Mouse (Mus musculus): ENCODE data around the gene Sidt2. TPM values are rescaled to one million over a fixed set of nuclear protein-coding genes. Genes with fewer than 3 reads are reported as not detected.

Gene Sidt2
- polyA plus RNA-seq (2015; fragmentation: Nextera tagmentation; extraction: Ambion mirVana): 50.6 and 66.1 TPM in 2 replicates

GRCm38 (mm10) chr9:45955107-45955963 is at the start of gene Sidt2:
Gene Sidt2 (minus strand): TSS chr9:45955258.
- Histone ChIP-seq H3K4me2 (peak within 1 kb of the TSS; percentile 77), H3K36me3 (peaks cover 18% of the 10 kb centered on the region), H3K4me1 (peaks cover 34% of the 10 kb centered on the region), H3K9me3 (no peaks in the 10 kb centered on the region), H3K27me3 (no peaks in the 10 kb centered on the region), H3K27ac (peak within 1 kb of the TSS; percentile 92), H3K4me3 (peak within 1 kb of the TSS; percentile 87), H3K9ac (peak within 1 kb of the TSS; percentile 94)
- peak; percentile 91 for ATAC-seq (ENCODE audit: insufficient number of reproducible peaks, low FRiP score, low TSS enrichment, low read depth)
- under 1% methylated on average over 48 of the region's 48 CpGs for WGBS

GRCm38 (mm10) chr9:46004529-46004928 is 49.5 kb upstream of the Sidt2 start:
- Histone ChIP-seq H3K36me3 (no peaks in the 10 kb centered on the region), H3K4me1 (peaks cover 3% of the 10 kb centered on the region; the same call in 1 of the 2 replicates), H3K9me3 (no peaks in the 10 kb centered on the region), H3K27me3 (no peaks in the 10 kb centered on the region), H3K4me3 (no peak overlapping the region), H3K9ac (no peak overlapping the region), H3K4me2 (no peak overlapping the region), H3K27ac (no peak overlapping the region)
- 67% methylated on average over 3 of the region's 3 CpGs for WGBS
- no peak for ATAC-seq (ENCODE audit: insufficient number of reproducible peaks, low FRiP score, low TSS enrichment, low read depth)

GRCm38 (mm10) chr9:46003729-46004128 is 48.7 kb upstream of the Sidt2 start:
- no peak overlapping the region for H3K9ac ChIP-seq
- H3K4me1 ChIP-seq: peaks cover 3% of the 10 kb centered on the region; the same call in 1 of the 2 replicates
- 5% methylated on average over 7 of the region's 7 CpGs for WGBS
- peak overlapping the region; percentile 30; the same call in 1 of the 2 replicates for H3K27ac ChIP-seq
- ATAC-seq (ENCODE audit: insufficient number of reproducible peaks, low FRiP score, low TSS enrichment, low read depth): peak; percentile 26; the same call in 1 of the 2 replicates
- no peak overlapping the region for H3K4me3 ChIP-seq
- H3K27me3 ChIP-seq: no peaks in the 10 kb centered on the region
- H3K4me2 ChIP-seq: 0 out of 2 replicates have a peak overlapping the region, but pooled peaks have one; percentile 17
- H3K36me3 ChIP-seq: no peaks in the 10 kb centered on the region
- no peaks in the 10 kb centered on the region for H3K9me3 ChIP-seq

GRCm38 (mm10) chr9:45999009-45999408 is 44.0 kb upstream of the Sidt2 start:
- 68% methylated on average over 4 of the region's 4 CpGs for WGBS
- no peak for ATAC-seq (ENCODE audit: insufficient number of reproducible peaks, low FRiP score, low TSS enrichment, low read depth)

GRCm38 (mm10) chr9:45985229-45985567 is 30.1 kb upstream of the Sidt2 start:
- peak overlapping the region; percentile 96 for H3K27ac ChIP-seq
- no peaks in the 10 kb centered on the region for H3K36me3 ChIP-seq
- peaks cover 29% of the 10 kb centered on the region for H3K4me1 ChIP-seq
- under 1% methylated on average over 4 of the region's 4 CpGs for WGBS
- peak overlapping the region; percentile 97 for H3K9ac ChIP-seq
- peak overlapping the region; percentile 76 for H3K4me2 ChIP-seq
- H3K9me3 ChIP-seq: no peaks in the 10 kb centered on the region
- peak overlapping the region; percentile 94 for H3K4me3 ChIP-seq
- H3K27me3 ChIP-seq: no peaks in the 10 kb centered on the region
- ATAC-seq (ENCODE audit: insufficient number of reproducible peaks, low FRiP score, low TSS enrichment, low read depth): peak; percentile 56; the same call in 1 of the 2 replicates

More at GRCm38 (mm10) chr9:45999009-45999408, 44.0 kb upstream of the Sidt2 start:
- no peak overlapping the region for H3K4me3 ChIP-seq
- H3K4me2 ChIP-seq: no peak overlapping the region
- H3K9me3 ChIP-seq: no peaks in the 10 kb centered on the region
- H3K36me3 ChIP-seq: no peaks in the 10 kb centered on the region
- H3K27ac ChIP-seq: no peak overlapping the region
- H3K9ac ChIP-seq: no peak overlapping the region
- H3K4me1 ChIP-seq: peaks cover 3% of the 10 kb centered on the region; the same call in 1 of the 2 replicates
- H3K27me3 ChIP-seq: no peaks in the 10 kb centered on the region

- Histone ChIP-seq H3K4me3 (peak overlapping the region; percentile 94), H3K4me2 (peak overlapping the region; percentile 76), H3K9ac (peak overlapping the region; percentile 97), H3K27ac (peak overlapping the region; percentile 96), H3K36me3 (no peaks in the 10 kb centered on the region), H3K4me1 (peaks cover 29% of the 10 kb centered on the region), H3K9me3 (no peaks in the 10 kb centered on the region), H3K27me3 (no peaks in the 10 kb centered on the region)
- peak; percentile 93 for ATAC-seq (ENCODE audit: insufficient number of reproducible peaks, low FRiP score, low TSS enrichment, low read depth)
- under 1% methylated on average over 52 of the region's 76 CpGs for WGBS
These were observed 29.6 kb upstream of the Sidt2 start for GRCm38 (mm10) chr9:45984409-45985228.

GRCm38 (mm10) chr9:45983676-45984408 is 28.8 kb upstream of the Sidt2 start:
- WGBS: under 1% methylated on average over 23 of the region's 23 CpGs
- Histone ChIP-seq H3K27me3 (no peaks in the 10 kb centered on the region), H3K36me3 (no peaks in the 10 kb centered on the region), H3K27ac (peak overlapping the region; percentile 96), H3K9ac (peak overlapping the region; percentile 97), H3K4me2 (peak overlapping the region; percentile 76), H3K9me3 (no peaks in the 10 kb centered on the region), H3K4me1 (peaks cover 29% of the 10 kb centered on the region), H3K4me3 (peak overlapping the region; percentile 94)
- no peak for ATAC-seq (ENCODE audit: insufficient number of reproducible peaks, low FRiP score, low TSS enrichment, low read depth)

- H3K36me3 ChIP-seq: no peaks in the 10 kb centered on the region
- ATAC-seq (ENCODE audit: insufficient number of reproducible peaks, low FRiP score, low TSS enrichment, low read depth): no peak
- no peak overlapping the region for H3K4me2 ChIP-seq
- H3K4me1 ChIP-seq: peaks cover 29% of the 10 kb centered on the region
- no peak overlapping the region for H3K4me3 ChIP-seq
- no peaks in the 10 kb centered on the region for H3K9me3 ChIP-seq
- no peak overlapping the region for H3K9ac ChIP-seq
- no peaks in the 10 kb centered on the region for H3K27me3 ChIP-seq
- no peak overlapping the region for H3K27ac ChIP-seq
These were observed 26.3 kb upstream of the Sidt2 start for GRCm38 (mm10) chr9:45981331-45981730.

GRCm38 (mm10) chr9:45980611-45981010 is 25.6 kb upstream of the Sidt2 start:
- Histone ChIP-seq H3K9ac (no peak overlapping the region), H3K27me3 (no peaks in the 10 kb centered on the region), H3K9me3 (no peaks in the 10 kb centered on the region), H3K4me3 (no peak overlapping the region), H3K4me2 (no peak overlapping the region), H3K4me1 (peaks cover 29% of the 10 kb centered on the region), H3K27ac (no peak overlapping the region), H3K36me3 (0 out of 2 replicates have a peak, but pooled peaks cover 4% of the 10 kb centered on the region)
- WGBS: 88% methylated on average over 1 of the region's 1 CpGs
- no peak for ATAC-seq (ENCODE audit: insufficient number of reproducible peaks, low FRiP score, low TSS enrichment, low read depth)

- no peak for ATAC-seq (ENCODE audit: insufficient number of reproducible peaks, low FRiP score, low TSS enrichment, low read depth)
- H3K9ac ChIP-seq: no peak overlapping the region
These were observed 24.7 kb upstream of the Sidt2 start for GRCm38 (mm10) chr9:45979778-45980177.

GRCm38 (mm10) chr9:45976884-45977283 is 21.8 kb upstream of the Sidt2 start:
- WGBS: 75% methylated on average over 2 of the region's 2 CpGs
- no peaks in the 10 kb centered on the region for H3K27me3 ChIP-seq
- H3K9me3 ChIP-seq: no peaks in the 10 kb centered on the region
- H3K36me3 ChIP-seq: peaks cover 35% of the 10 kb centered on the region
- H3K4me1 ChIP-seq: peaks cover 10% of the 10 kb centered on the region
- no peak overlapping the region for H3K4me2 ChIP-seq
- ATAC-seq (ENCODE audit: insufficient number of reproducible peaks, low FRiP score, low TSS enrichment, low read depth): no peak
- H3K27ac ChIP-seq: no peak overlapping the region
- H3K4me3 ChIP-seq: no peak overlapping the region
- H3K9ac ChIP-seq: no peak overlapping the region

More at GRCm38 (mm10) chr9:45979778-45980177, 24.7 kb upstream of the Sidt2 start:
- Histone ChIP-seq H3K27ac (no peak overlapping the region), H3K4me3 (no peak overlapping the region), H3K36me3 (peaks cover 10% of the 10 kb centered on the region), H3K27me3 (no peaks in the 10 kb centered on the region), H3K4me2 (no peak overlapping the region), H3K4me1 (peaks cover 29% of the 10 kb centered on the region), H3K9me3 (no peaks in the 10 kb centered on the region)
- 88% methylated on average over 2 of the region's 2 CpGs for WGBS

All from limb, embryonic 15.5 days (tissue).